Mouse (Mus musculus) intestine, postnatal 0 days (tissue): ENCODE measurements around the gene Ren1. TPM values are rescaled to one million over a fixed set of nuclear protein-coding genes. Genes with fewer than 3 reads are reported as not detected.
"Not testable (repeated sequence)": the region's sequence is repeated elsewhere in the genome, so short reads cannot be mapped to it uniquely, and the experiment has no call there.

Experiments
- ATAC-seq: fragments of 200-750 bp; cut with Nextera tagmentation; 2 replicates; pipeline ENCODE4 v1.8.0; 2017; ENCODE audit warnings: mild to moderate bottlenecking, moderate TSS enrichment, moderate library complexity
- H3K27ac ChIP-seq: fragments of 300-500 bp; sonication (generic); 2 replicates; pipeline ENCODE4 v1.5.1; 2014; ENCODE audit warnings: mild to moderate bottlenecking, low read depth, low read length, moderate library complexity
- H3K27me3 ChIP-seq: fragments of 300-500 bp; sonication (generic); replicated peaks from 2 replicates; pipeline ENCODE4 v1.6.1; 2014; ENCODE audit warnings: low read length, mixed read lengths; ENCODE audit not compliant: control insufficient read depth, insufficient read depth
- H3K36me3 ChIP-seq: fragments of 300-500 bp; sonication (generic); 2 replicates; pipeline ENCODE4 v1.6.1; 2014; ENCODE audit warnings: mild to moderate bottlenecking, moderate library complexity; ENCODE audit not compliant: control insufficient read depth, insufficient read depth
- H3K4me1 ChIP-seq: fragments of 300-500 bp; sonication (generic); replicated peaks from 2 replicates; pipeline ENCODE4 v1.6.1; 2014; ENCODE audit warnings: antibody characterized with exemption, low read length, mixed read lengths; ENCODE audit not compliant: control insufficient read depth, insufficient read depth
- H3K4me2 ChIP-seq: fragments of 300-500 bp; sonication (generic); replicated peaks from 2 replicates; pipeline ENCODE4 v1.6.1; 2014; ENCODE audit warnings: low read depth, mild to moderate bottlenecking, moderate library complexity
- H3K4me3 ChIP-seq: fragments of 300-500 bp; sonication (generic); 2 replicates; pipeline ENCODE4 v1.5.1; 2014; ENCODE audit warnings: low read depth, low read length
- H3K9ac ChIP-seq: fragments of 300-500 bp; sonication (generic); 2 replicates; pipeline ENCODE4 v1.6.1; 2014; ENCODE audit warnings: mild to moderate bottlenecking, low read depth, low read length
- H3K9me3 ChIP-seq: fragments of 300-500 bp; sonication (generic); 2 replicates; pipeline ENCODE4 v1.6.1; 2016; ENCODE audit warnings: mixed run types; ENCODE audit not compliant: control insufficient read depth
- CTCF ChIP-seq: sonication (generic); IDR thresholded peaks from 2 replicates; pipeline ENCODE4 v1.5.1; 2016; ENCODE audit warnings: low read depth, mild to moderate bottlenecking, control low read depth, antibody characterized with exemption, moderate library complexity
- WGBS: fragments of 180-500 bp; shearing (Covaris S2); extraction: QIAGEN DNeasy Blood & Tissue Kit; methylation state at CpG from one replicate; pipeline ENCODE4 v1.1.7; 2014; 5-methylcytosine and 5-hydroxymethylcytosine counted together
- polyA plus RNA-seq: library from polyadenylated mRNA; unstranded; fragments of >200 nt; fragmentation: Nextera tagmentation; extraction: Ambion mirVana; gene quantifications from 2 replicates; pipeline ENCODE4 v1.2.1, GENCODE M21; 2015

The Ren1 gene
- polyA plus RNA-seq, 1 experiment from 2014 or later, result 4.3 TPM

DNA sequence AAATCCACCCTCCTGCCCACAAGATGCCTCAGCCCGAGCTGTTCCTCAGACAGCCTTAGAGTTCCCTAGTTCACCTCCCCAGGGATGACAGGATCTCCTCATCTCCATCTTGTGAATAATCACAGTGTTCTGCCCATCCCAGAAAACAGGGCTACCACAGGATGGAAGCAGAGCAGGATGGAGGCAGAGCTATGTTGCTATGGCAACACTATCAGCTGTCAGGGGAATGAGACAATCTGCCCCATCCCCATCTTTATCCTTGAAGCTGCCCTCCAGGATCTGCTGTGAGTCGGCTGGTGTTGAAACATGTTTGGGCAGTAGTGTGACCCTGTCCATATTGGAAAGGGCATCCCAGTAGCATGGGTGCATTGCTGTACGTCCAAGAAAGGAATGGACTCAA is 19.2 kb upstream of the Ren1 start:
- Histone ChIP-seq H3K4me2 (no peak overlapping the region), H3K27me3 (no peaks in the 10 kb centered on the region; the same call in 1 of the 2 replicates), H3K9me3 (no peaks in the 10 kb centered on the region), H3K9ac (no peak overlapping the region), H3K4me3 (no peak overlapping the region), H3K27ac (no peak overlapping the region), H3K4me1 (no peaks in the 10 kb centered on the region; the same call in 1 of the 2 replicates), H3K36me3 (no peaks in the 10 kb centered on the region)
- ATAC-seq, result no peak
- WGBS, result 55% methylated on average over 3 of the region's 3 CpGs
- TF ChIP-seq CTCF, result no peak

DNA sequence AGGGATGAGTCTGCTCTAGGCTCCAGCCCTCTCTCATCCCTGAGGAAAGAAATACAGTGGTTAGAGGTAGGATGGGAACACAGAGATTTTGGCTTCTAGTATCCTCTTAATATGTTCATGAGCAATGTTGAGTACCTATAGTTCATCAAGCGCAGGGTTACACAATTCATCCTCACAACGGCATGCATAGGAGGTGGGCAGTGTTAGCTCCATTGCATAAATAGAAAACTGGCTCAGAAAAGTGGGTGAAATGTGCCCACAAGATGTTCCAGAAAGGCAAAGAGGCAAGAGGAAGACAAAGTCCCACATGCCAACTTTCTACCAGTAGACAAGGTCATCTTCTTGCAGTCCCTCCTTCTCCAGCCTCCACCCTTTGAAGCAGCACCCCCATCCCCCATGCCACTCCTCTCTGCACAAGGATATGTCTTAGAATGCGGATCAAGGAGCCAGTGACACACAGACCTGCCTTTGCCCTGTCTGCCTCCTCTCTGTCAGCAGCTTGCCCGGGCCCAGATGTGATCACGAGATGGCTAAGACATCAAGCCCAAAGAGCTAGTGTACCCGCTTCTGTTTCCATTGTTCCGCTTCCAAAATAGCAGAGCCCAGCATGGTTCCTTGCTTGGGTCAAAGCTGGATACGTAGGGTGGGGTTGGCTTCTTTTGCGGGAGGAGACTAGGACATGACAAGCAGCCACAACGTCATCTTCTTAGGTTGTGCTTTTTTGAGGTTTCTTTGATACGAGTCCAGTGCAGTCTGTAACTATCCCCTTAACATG is 17.5 kb upstream of the Ren1 start:
- Histone ChIP-seq H3K4me3 (no peak overlapping the region), H3K4me2 (no peak overlapping the region), H3K9me3 (no peaks in the 10 kb centered on the region), H3K4me1 (no peaks in the 10 kb centered on the region; the same call in 1 of the 2 replicates), H3K9ac (no peak overlapping the region), H3K36me3 (no peaks in the 10 kb centered on the region), H3K27ac (no peak overlapping the region), H3K27me3 (no peaks in the 10 kb centered on the region; the same call in 1 of the 2 replicates)
- no peak for ATAC-seq
- WGBS, result 92% methylated on average over 11 of the region's 11 CpGs
- TF ChIP-seq CTCF, result no peak

DNA sequence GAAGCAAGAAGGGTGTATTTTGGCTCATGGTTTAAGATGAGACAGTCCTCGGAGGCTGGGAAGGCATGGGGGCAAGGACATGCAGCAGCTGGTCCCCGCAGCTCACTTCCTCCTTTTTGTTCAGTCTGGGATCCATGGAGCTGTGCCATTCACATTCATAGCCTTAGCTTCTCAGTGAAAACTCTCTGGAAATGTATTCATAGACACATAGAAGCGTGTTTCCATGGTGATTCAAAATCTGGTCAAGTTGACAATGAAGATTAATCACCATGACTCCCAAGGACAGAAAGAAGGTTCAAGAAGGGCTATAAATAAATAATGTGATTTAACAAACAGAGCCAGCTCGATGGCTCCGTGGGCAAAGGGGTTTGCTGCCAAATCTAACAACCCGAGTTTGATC is 16.4 kb upstream of the Ren1 start:
- Histone ChIP-seq H3K27me3 (no peaks in the 10 kb centered on the region; the same call in 1 of the 2 replicates), H3K4me2 (no peak overlapping the region), H3K9me3 (no peaks in the 10 kb centered on the region), H3K9ac (no peak overlapping the region), H3K4me3 (no peak overlapping the region), H3K27ac (no peak overlapping the region), H3K4me1 (no peaks in the 10 kb centered on the region; the same call in 1 of the 2 replicates), H3K36me3 (no peaks in the 10 kb centered on the region)
- TF ChIP-seq CTCF, result no peak
- WGBS, result 74% methylated on average over 6 of the region's 6 CpGs
- ATAC-seq, result no peak

DNA sequence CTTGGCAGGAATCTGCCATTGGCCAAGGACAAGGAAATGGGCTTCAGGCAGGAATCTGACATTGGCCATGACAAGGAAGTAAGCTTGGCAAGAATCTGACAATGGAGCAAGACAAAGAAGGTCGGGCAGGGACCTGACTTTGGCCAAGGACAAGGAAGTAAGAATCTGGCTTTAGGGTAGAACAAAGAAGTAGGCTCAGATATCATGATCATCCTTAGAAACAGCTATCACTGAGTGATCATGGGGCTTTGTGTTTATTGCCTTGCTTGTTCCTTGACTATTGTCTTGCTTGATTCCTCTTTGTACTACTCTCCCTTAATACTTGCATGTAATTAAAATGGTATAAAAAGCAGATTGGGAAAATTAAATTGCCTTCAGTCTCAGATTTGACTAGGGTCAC is 9.9 kb upstream of the Ren1 start:
- not testable (repeated sequence) for H3K4me1 ChIP-seq, H3K36me3 ChIP-seq, H3K27me3 ChIP-seq, H3K9ac ChIP-seq, H3K9me3 ChIP-seq, H3K4me2 ChIP-seq, H3K27ac ChIP-seq, ATAC-seq, H3K4me3 ChIP-seq
- WGBS, result 36% methylated on average over 1 of the region's 1 CpGs

DNA sequence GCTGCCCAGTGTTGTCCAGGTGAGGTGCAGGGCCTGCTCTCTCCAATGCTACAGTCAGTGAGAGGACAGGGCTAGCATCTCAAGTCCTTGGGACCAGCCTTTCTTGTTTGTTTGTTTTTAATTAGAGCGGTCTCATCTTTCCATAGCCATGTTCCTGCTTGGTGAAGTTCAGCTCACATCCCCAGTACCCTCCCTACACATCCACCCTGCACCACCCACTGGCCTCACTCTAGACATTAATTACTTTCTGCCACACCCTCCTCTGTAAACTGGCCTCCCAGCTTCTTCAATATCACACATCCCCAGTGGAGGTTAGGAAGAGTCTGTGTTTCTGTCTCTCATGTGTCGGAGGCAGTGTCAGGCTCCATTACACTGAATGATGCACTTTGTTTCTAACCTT is 6.0 kb upstream of the Ren1 start:
- ATAC-seq, result no peak
- Histone ChIP-seq H3K9ac (no peak overlapping the region), H3K27ac (no peak overlapping the region), H3K27me3 (no peaks in the 10 kb centered on the region), H3K4me1 (no peaks in the 10 kb centered on the region; the same call in 1 of the 2 replicates), H3K4me2 (no peak overlapping the region), H3K36me3 (no peaks in the 10 kb centered on the region), H3K9me3 (no peaks in the 10 kb centered on the region), H3K4me3 (no peak overlapping the region)
- WGBS, result 74% methylated on average over 2 of the region's 2 CpGs
- TF ChIP-seq CTCF, result no peak

DNA sequence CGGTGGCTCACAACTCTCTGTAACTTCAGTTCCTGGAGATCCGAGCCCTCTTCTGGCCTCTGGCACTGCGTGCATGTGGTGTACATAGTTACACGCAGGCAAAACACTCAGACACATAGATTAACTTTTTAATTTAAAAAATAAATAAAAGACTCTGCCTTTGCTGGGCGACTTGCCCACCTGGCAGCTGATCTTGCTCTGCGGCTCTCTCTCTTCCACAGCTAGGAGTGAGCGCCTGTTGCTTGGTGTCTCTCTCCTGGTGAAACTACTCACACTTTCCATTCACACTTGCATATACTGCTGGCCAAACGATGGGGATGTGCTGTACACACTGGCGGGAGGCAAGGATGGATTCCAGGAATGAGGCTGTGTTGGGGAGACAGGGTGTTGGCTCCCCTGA is 3.8 kb upstream of the Ren1 start:
- Histone ChIP-seq H3K27ac (no peak overlapping the region), H3K4me3 (no peak overlapping the region), H3K4me1 (no peaks in the 10 kb centered on the region; the same call in 1 of the 2 replicates), H3K36me3 (no peaks in the 10 kb centered on the region), H3K9me3 (no peaks in the 10 kb centered on the region), H3K27me3 (no peaks in the 10 kb centered on the region), H3K9ac (no peak overlapping the region), H3K4me2 (no peak overlapping the region)
- TF ChIP-seq CTCF, result no peak
- ATAC-seq, result no peak
- 75% methylated on average over 9 of the region's 9 CpGs for WGBS

- peak overlapping the region; percentile 83 for H3K27ac ChIP-seq
- H3K27me3 ChIP-seq, result no peaks in the 10 kb centered on the region
- WGBS, result 66% methylated on average over 3 of the region's 3 CpGs
- H3K9ac ChIP-seq, result no peak overlapping the region
- H3K4me3 ChIP-seq, result no peak overlapping the region
- no peak for TF ChIP-seq CTCF
- no peak for ATAC-seq
- no peak overlapping the region for H3K4me2 ChIP-seq
- H3K36me3 ChIP-seq, result no peaks in the 10 kb centered on the region
- no peaks in the 10 kb centered on the region; the same call in 1 of the 2 replicates for H3K4me1 ChIP-seq
- H3K9me3 ChIP-seq, result no peaks in the 10 kb centered on the region
These were observed 3.1 kb upstream of the Ren1 start for GRCm38 (mm10) chr1:133347226-133347625.
